Mouse (Mus musculus) adrenal gland, adult 18-20 months (tissue): ENCODE results near the gene Cyp3a41b. TPM values are rescaled to one million over a fixed set of nuclear protein-coding genes. Genes with fewer than 3 reads are reported as not detected.
"Not testable (repeated sequence)": the region's sequence is repeated elsewhere in the genome, so short reads cannot be mapped to it uniquely, and the experiment has no call there.

Experiments used
- DNase-seq, 2 experiments: peaks; one replicate each; pipeline ENCODE4 v3.0.0; 2021 to 2022; ENCODE audit warnings: low spot score in 2 of 2
- long read RNA-seq, 2 experiments: library from polyadenylated mRNA; stranded (forward); transcript quantifications; one replicate each; pipeline ENCODE4 v2.0.0; 2021
- total RNA-seq, 2 experiments: library from RNA; stranded (reverse); gene quantifications; 1 replicate in 1 of 2; 2 replicates in 1 of 2; pipeline ENCODE4 v1.2.3; 2021

The Cyp3a41b gene
- total RNA-seq, result not detected
- long read RNA-seq, experiment 1, result 0 reads
- long read RNA-seq, experiment 2, result 0 reads

GRCm38 (mm10) chr5:145584630-145585029, at the start of gene Cyp3a41b:
Gene Cyp3a41b, minus strand, starts transcription at chr5:145584730.
- not testable (repeated sequence) for DNase-seq

DNA sequence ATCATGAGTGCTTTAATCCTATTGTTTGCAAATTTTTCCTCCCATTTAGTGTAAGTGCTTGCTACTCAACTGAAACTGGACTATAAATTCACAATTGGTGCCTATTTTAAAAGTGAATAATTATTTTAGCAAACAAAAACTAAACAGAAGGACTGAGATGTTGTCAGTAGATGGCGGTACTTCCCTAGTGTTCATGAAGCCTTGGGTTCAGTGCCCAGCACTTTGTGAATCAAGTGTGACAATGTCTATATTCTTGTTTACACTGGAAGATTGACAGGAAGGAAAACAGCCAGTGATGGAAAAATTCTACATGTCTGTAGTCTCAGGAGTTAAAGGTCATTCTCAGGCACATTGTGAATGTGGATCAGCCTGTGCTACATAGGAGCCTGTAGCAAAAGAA, 47.8 kb upstream of the Cyp3a41b start:
- DNase-seq, result not testable (repeated sequence)

- peak in 1 of 2 experiments; percentile 12 for DNase-seq
Measured at GRCm38 (mm10) chr5:145604891-145605290, 20.4 kb upstream of the Cyp3a41b start.

GRCm38 (mm10) chr5:145597851-145598250, 13.3 kb upstream of the Cyp3a41b start:
- DNase-seq, result not testable (repeated sequence)

DNA sequence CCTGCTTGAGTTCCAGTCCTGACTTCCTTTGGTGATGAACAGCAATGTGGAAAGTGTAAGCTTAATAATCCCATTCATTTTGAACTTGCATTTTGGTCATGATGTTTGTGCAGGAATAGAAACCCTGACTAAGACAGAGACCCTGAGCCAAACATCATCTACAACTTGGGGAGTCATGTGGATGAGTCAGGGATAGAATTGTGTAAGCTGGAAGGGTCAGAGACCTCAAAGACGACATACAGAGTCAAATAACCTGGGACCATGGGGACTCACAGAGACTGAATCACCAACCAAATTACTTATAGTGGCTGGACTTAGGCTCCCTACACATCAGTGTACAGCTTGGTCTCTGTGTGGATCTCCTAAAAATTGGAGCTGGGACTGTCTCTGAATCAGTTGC, 7.2 kb downstream of the Cyp3a41b start:
- not testable (repeated sequence) for DNase-seq

DNA sequence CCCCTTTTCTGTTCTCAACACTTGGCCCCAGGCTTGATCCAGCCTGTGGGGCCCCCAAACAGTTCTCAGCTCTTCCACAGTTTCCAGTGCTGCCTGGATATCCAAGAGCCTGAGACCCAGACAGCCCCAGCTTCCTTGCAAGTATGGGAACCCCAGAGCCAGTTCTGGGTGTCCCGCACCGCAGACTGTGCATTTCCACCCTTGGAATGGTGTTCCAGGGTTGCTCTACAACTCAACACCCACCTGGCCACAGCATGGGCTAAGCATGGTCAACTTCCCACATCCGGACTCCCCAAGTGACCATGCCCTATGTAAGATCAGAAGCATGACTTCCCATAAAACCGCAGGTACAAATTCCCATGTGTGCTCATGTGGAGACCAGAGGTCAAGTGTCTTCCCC, 8.9 kb downstream of the Cyp3a41b start:
- DNase-seq, result not testable (repeated sequence)

DNA sequence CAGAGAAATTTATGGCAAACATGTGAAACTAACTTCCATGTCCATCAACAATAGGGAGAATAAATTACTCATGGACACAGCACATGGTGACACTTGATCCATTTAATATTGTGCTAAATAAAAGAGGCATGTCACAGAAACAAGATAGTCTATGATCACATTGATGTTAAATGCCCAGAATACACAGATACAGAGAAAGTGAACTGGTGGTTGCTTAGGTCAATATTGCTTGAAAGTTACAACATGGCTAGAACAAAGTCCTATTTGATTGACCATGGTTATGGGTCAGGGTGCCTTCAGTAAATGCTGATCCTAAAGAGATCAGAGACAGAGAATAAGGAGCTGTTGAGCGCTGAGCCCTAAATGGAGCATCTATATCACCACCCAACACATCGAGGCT, 12.6 kb downstream of the Cyp3a41b start:
- DNase-seq, result not testable (repeated sequence)

Other genes starting within 250 kb of the Cyp3a41b start
- not detected for gene Cyp3a57, start 239.5 kb downstream of the Cyp3a41b start, total RNA-seq
- gene Cyp3a16, start 115.0 kb downstream of the Cyp3a41b start, total RNA-seq, result under 1 TPM in 1 of 2 experiments, not detected in 1; 0.20 TPM
- gene Cyp3a41a, start 135.4 kb upstream of the Cyp3a41b start, total RNA-seq, result under 1 TPM in 1 of 2 experiments, not detected in 1; 0.56 TPM
- under 1 TPM in 1 of 2 experiments, not detected in 1; 0.36 TPM for gene Cyp3a44, start 221.1 kb upstream of the Cyp3a41b start, total RNA-seq